Mouse (Mus musculus) kidney, embryonic 16.5 days (tissue): ENCODE data around the gene Ctxn1. TPM values are rescaled to one million over a fixed set of nuclear protein-coding genes. Genes with fewer than 3 reads are reported as not detected.
A peak's percentile ranks its signal among the peaks of the same experiment; 100 is the strongest.
"Not testable (repeated sequence)": the region's sequence is repeated elsewhere in the genome, so short reads cannot be mapped to it uniquely, and the experiment has no call there.

ENCODE experiments used
- ATAC-seq: fragments of 200-750 bp; cut with Nextera tagmentation; 2 replicates; pipeline ENCODE4 v1.8.0; 2017; ENCODE audit warnings: moderate TSS enrichment; ENCODE audit not compliant: low FRiP score, low TSS enrichment
- H3K27ac ChIP-seq: fragments of 300-500 bp; sonication (generic); 2 replicates; pipeline ENCODE4 v1.5.1; 2014; ENCODE audit warnings: low read length
- H3K27me3 ChIP-seq: fragments of 300-500 bp; sonication (generic); 2 replicates; pipeline ENCODE4 v1.6.1; 2014; ENCODE audit warnings: low read length, control low read depth, mixed read lengths; ENCODE audit not compliant: insufficient read depth
- H3K36me3 ChIP-seq: fragments of 300-500 bp; sonication (generic); 2 replicates; pipeline ENCODE4 v1.6.1; 2014; ENCODE audit warnings: low read length, control low read depth, mixed read lengths; ENCODE audit not compliant: insufficient read depth
- H3K4me1 ChIP-seq: fragments of 300-500 bp; sonication (generic); 2 replicates; pipeline ENCODE4 v1.6.1; 2014; ENCODE audit warnings: low read length, control low read depth, mixed read lengths; ENCODE audit not compliant: insufficient read depth
- H3K4me2 ChIP-seq: fragments of 300-500 bp; sonication (generic); replicated peaks from 2 replicates; pipeline ENCODE4 v1.6.1; 2014; ENCODE audit warnings: low read depth, low read length
- H3K4me3 ChIP-seq: fragments of 300-500 bp; sonication (generic); 2 replicates; pipeline ENCODE4 v1.5.1; 2014; ENCODE audit warnings: mild to moderate bottlenecking, low read length
- H3K9ac ChIP-seq: fragments of 300-500 bp; sonication (generic); replicated peaks from 2 replicates; pipeline ENCODE4 v1.6.1; 2014; ENCODE audit warnings: low read length
- H3K9me3 ChIP-seq: fragments of 300-500 bp; sonication (generic); 2 replicates; pipeline ENCODE4 v1.6.1; 2016; ENCODE audit warnings: low read length, control low read depth
- WGBS: fragments of 180-500 bp; shearing (Covaris S2); extraction: QIAGEN DNeasy Blood & Tissue Kit; methylation state at CpG from one replicate; pipeline ENCODE4 v1.1.7; 2014; 5-methylcytosine and 5-hydroxymethylcytosine counted together
- polyA plus RNA-seq: library from polyadenylated mRNA; unstranded; fragments of >200 nt; fragmentation: Nextera tagmentation; extraction: Ambion mirVana; gene quantifications from 2 replicates; pipeline ENCODE4 v1.2.1, GENCODE M21; 2015

The Ctxn1 gene
- polyA plus RNA-seq, 1 experiment from 2014 or later, result 118 TPM

- Histone ChIP-seq H3K4me2 (no peak overlapping the region), H3K4me1 (no peaks in the 10 kb centered on the region), H3K27me3 (no peaks in the 10 kb centered on the region), H3K36me3 (peaks cover 85% of the 10 kb centered on the region), H3K9ac (no peak overlapping the region), H3K4me3 (no peak overlapping the region), H3K9me3 (no peaks in the 10 kb centered on the region), H3K27ac (no peak overlapping the region)
- 91% methylated on average over 15 of the region's 15 CpGs for whole genome bisulfite sequencing
- no peak for ATAC-seq
Observed at GRCm38 (mm10) chr8:4265160-4265914, 6.3 kb upstream of the Ctxn1 start.

GRCm38 (mm10) chr8:4263105-4263791, 4.2 kb upstream of the Ctxn1 start:
- Histone ChIP-seq H3K4me2 (no peak overlapping the region), H3K27me3 (no peaks in the 10 kb centered on the region), H3K36me3 (peaks cover 77% of the 10 kb centered on the region), H3K4me3 (no peak overlapping the region), H3K4me1 (peaks cover 7% of the 10 kb centered on the region; the same call in 1 of the 2 replicates), H3K9ac (no peak overlapping the region), H3K27ac (no peak overlapping the region), H3K9me3 (no peaks in the 10 kb centered on the region)
- WGBS, result 85% methylated on average over 8 of the region's 8 CpGs
- no peak for ATAC-seq

- Histone ChIP-seq H3K9me3 (no peaks in the 10 kb centered on the region), H3K4me3 (no peak overlapping the region), H3K4me1 (peaks cover 20% of the 10 kb centered on the region), H3K4me2 (no peak overlapping the region), H3K9ac (peak overlapping the region; percentile 49; the same call in 1 of the 2 replicates), H3K27ac (peak overlapping the region; percentile 61), H3K36me3 (peaks cover 67% of the 10 kb centered on the region), H3K27me3 (no peaks in the 10 kb centered on the region)
- WGBS, result 81% methylated on average over 4 of the region's 4 CpGs
- no peak for ATAC-seq
Observed at GRCm38 (mm10) chr8:4259805-4260170, 714 bp upstream of the Ctxn1 start.

- H3K27ac ChIP-seq, result peak overlapping the region; percentile 70
- peak overlapping the region; percentile 86 for H3K4me3 ChIP-seq
- H3K9me3 ChIP-seq, result no peaks in the 10 kb centered on the region
- no peaks in the 10 kb centered on the region for H3K27me3 ChIP-seq
- peaks cover 60% of the 10 kb centered on the region for H3K36me3 ChIP-seq
- H3K4me2 ChIP-seq, result peak overlapping the region; percentile 91
- H3K9ac ChIP-seq, result peak overlapping the region; percentile 89
- WGBS, result under 1% methylated on average over 32 of the region's 32 CpGs
- peak; percentile 66 for ATAC-seq
- peaks cover 28% of the 10 kb centered on the region for H3K4me1 ChIP-seq
Observed at GRCm38 (mm10) chr8:4258678-4259077, 396 bp downstream of the Ctxn1 start.

- Histone ChIP-seq H3K9ac (peak overlapping the region; percentile 89), H3K9me3 (no peaks in the 10 kb centered on the region), H3K36me3 (peaks cover 60% of the 10 kb centered on the region), H3K4me3 (peak overlapping the region; percentile 86), H3K4me2 (peak overlapping the region; percentile 91), H3K27me3 (no peaks in the 10 kb centered on the region), H3K4me1 (peaks cover 31% of the 10 kb centered on the region), H3K27ac (peak overlapping the region; percentile 70; the same call in 1 of the 2 replicates)
- WGBS, result 3% methylated on average over 35 of the region's 35 CpGs
- ATAC-seq, result peak; percentile 50
Observed at GRCm38 (mm10) chr8:4258233-4258632, 841 bp downstream of the Ctxn1 start.

GRCm38 (mm10) chr8:4257350-4257749, 1.7 kb downstream of the Ctxn1 start:
- H3K36me3 ChIP-seq, result peaks cover 53% of the 10 kb centered on the region

GRCm38 (mm10) chr8:4256911-4257310, 2.2 kb downstream of the Ctxn1 start:
- no peak overlapping the region for H3K27ac ChIP-seq
- peaks cover 34% of the 10 kb centered on the region for H3K4me1 ChIP-seq
- no peak overlapping the region for H3K4me3 ChIP-seq
- no peak overlapping the region for H3K4me2 ChIP-seq
- no peak for ATAC-seq
- peaks cover 50% of the 10 kb centered on the region for H3K36me3 ChIP-seq
- no peak overlapping the region for H3K9ac ChIP-seq
- 46% methylated on average over 4 of the region's 4 CpGs for WGBS
- H3K27me3 ChIP-seq, result no peaks in the 10 kb centered on the region
- H3K9me3 ChIP-seq, result no peaks in the 10 kb centered on the region

More at GRCm38 (mm10) chr8:4257350-4257749, 1.7 kb downstream of the Ctxn1 start:
- no peaks in the 10 kb centered on the region for H3K9me3 ChIP-seq
- 80% methylated on average over 4 of the region's 4 CpGs for WGBS
- H3K4me1 ChIP-seq, result peaks cover 34% of the 10 kb centered on the region
- H3K9ac ChIP-seq, result peak overlapping the region; percentile 89; the same call in 1 of the 2 replicates
- H3K27me3 ChIP-seq, result no peaks in the 10 kb centered on the region
- peak overlapping the region; percentile 91 for H3K4me2 ChIP-seq
- ATAC-seq, result no peak
- H3K4me3 ChIP-seq, result peak overlapping the region; percentile 86
- H3K27ac ChIP-seq, result no peak overlapping the region

GRCm38 (mm10) chr8:4255471-4255870, 3.6 kb downstream of the Ctxn1 start:
- peaks cover 37% of the 10 kb centered on the region for H3K36me3 ChIP-seq
- H3K27ac ChIP-seq, H3K9me3 ChIP-seq, H3K27me3 ChIP-seq, H3K4me3 ChIP-seq, H3K9ac ChIP-seq, ATAC-seq, H3K4me2 ChIP-seq: not testable (repeated sequence)
- 82% methylated on average over 7 of the region's 7 CpGs for WGBS
- peaks cover 35% of the 10 kb centered on the region for H3K4me1 ChIP-seq

- peaks cover 39% of the 10 kb centered on the region for H3K4me1 ChIP-seq
- H3K9me3 ChIP-seq, result no peaks in the 10 kb centered on the region
- no peaks in the 10 kb centered on the region for H3K27me3 ChIP-seq
- H3K36me3 ChIP-seq, result peaks cover 28% of the 10 kb centered on the region
- ATAC-seq, result no peak
- H3K27ac ChIP-seq, result no peak overlapping the region; the same call in 1 of the 2 replicates
- H3K4me3 ChIP-seq, result peak overlapping the region; percentile 95
- H3K9ac ChIP-seq, result peak overlapping the region; percentile 96
- WGBS, result 61% methylated on average over 6 of the region's 6 CpGs
- H3K4me2 ChIP-seq, result peak overlapping the region; percentile 72
Observed at GRCm38 (mm10) chr8:4254001-4254400, 5.1 kb downstream of the Ctxn1 start.
